Mouse (Mus musculus) CD4-positive, CD25-positive, alpha-beta regulatory T cell (primary cell): Measurements from ENCODE around the gene Esp3. TPM values are rescaled to one million over a fixed set of nuclear protein-coding genes. Genes with fewer than 3 reads are reported as not detected.

Experiments used
- polyA plus RNA-seq: library from polyadenylated mRNA; unstranded; fragments of 100-300 nt; shearing (Covaris generic); gene quantifications from one replicate; pipeline ENCODE4 v1.2.1, GENCODE M21; 2017

The Esp3 gene
- not detected for polyA plus RNA-seq

GRCm38 (mm10) chr17:40631775-40632174 is at the start of gene Esp3:
Gene Esp3, plus strand, starts transcription at chr17:40632075.

GRCm38 (mm10) chr17:40598294-40598693 is 33.6 kb upstream of the Esp3 start, which contains the start of gene Esp4:
Gene Esp4, plus strand, starts transcription at chr17:40598594.

Other genes starting within 250 kb of the Esp3 start
- gene Esp8, start 112.1 kb upstream of the Esp3 start, polyA plus RNA-seq: not detected
- gene Esp6, start 70.6 kb upstream of the Esp3 start, polyA plus RNA-seq: not detected
- not detected for gene Esp4, start 33.5 kb upstream of the Esp3 start, polyA plus RNA-seq
- gene Esp1, start 95.0 kb downstream of the Esp3 start, polyA plus RNA-seq: not detected
- not detected for gene Crisp2, start 174.9 kb downstream of the Esp3 start, polyA plus RNA-seq
- 0.07 TPM for gene Rhag, start 179.1 kb downstream of the Esp3 start, polyA plus RNA-seq
- gene 9130008F23Rik, start 248.5 kb downstream of the Esp3 start, polyA plus RNA-seq: 0.47 TPM